Mouse (Mus musculus) thymus, adult 2 months (tissue): ENCODE measurements around the gene Smarcd2. TPM values are rescaled to one million over a fixed set of nuclear protein-coding genes. Genes with fewer than 3 reads are reported as not detected.

ENCODE experiments used
- DNase-seq: peaks from one replicate; pipeline ENCODE4 v3.0.0; 2021
- H3K27ac ChIP-seq: fragments of 200-500 bp; 2 replicates; pipeline ENCODE4 v1.5.1; 2012; ENCODE audit warnings: low read length, control low read depth; ENCODE audit not compliant: control insufficient read depth, insufficient read depth
- H3K27me3 ChIP-seq: fragments of 200-500 bp; 2 replicates; pipeline ENCODE4 v1.6.1; 2012; ENCODE audit warnings: mild to moderate bottlenecking, low read length, moderate library complexity, mixed read lengths; ENCODE audit not compliant: control insufficient read depth, insufficient read depth
- H3K36me3 ChIP-seq: fragments of 200-500 bp; 2 replicates; pipeline ENCODE4 v1.6.1; 2012; ENCODE audit warnings: mild to moderate bottlenecking, low read length, moderate library complexity; ENCODE audit not compliant: control insufficient read depth, insufficient read depth
- H3K4me1 ChIP-seq: fragments of 200-500 bp; replicated peaks from 2 replicates; pipeline ENCODE4 v1.6.1; 2012; ENCODE audit warnings: low read length; ENCODE audit not compliant: control insufficient read depth, insufficient read depth
- H3K4me3 ChIP-seq: fragments of 200-500 bp; 2 replicates; pipeline ENCODE4 v1.5.1; 2012; ENCODE audit warnings: mild to moderate bottlenecking, low read length, control low read depth, moderate library complexity; ENCODE audit not compliant: control insufficient read depth, insufficient read depth
- CTCF ChIP-seq: fragments of 200-500 bp; IDR thresholded peaks from 2 replicates; pipeline ENCODE4 v1.5.1; 2012; ENCODE audit warnings: mild to moderate bottlenecking, control low read depth, low read length, moderate library complexity, borderline replicate concordance; ENCODE audit not compliant: control insufficient read depth, poor library complexity, insufficient read depth; ENCODE audit errors: extremely low read depth
- POLR2A ChIP-seq: fragments of 200-500 bp; IDR thresholded peaks from 2 replicates; pipeline ENCODE4 v1.6.1; 2012; ENCODE audit warnings: mild to moderate bottlenecking, low read length, control low read depth, moderate library complexity; ENCODE audit not compliant: control insufficient read depth, poor library complexity, insufficient read depth; ENCODE audit errors: extremely low read depth
- WGBS: fragments of 180-500 bp; shearing (Covaris S2); methylation state at CpG from one replicate; pipeline ENCODE4 v1.1.7; 2018; 5-methylcytosine and 5-hydroxymethylcytosine counted together
- polyA plus RNA-seq: library from polyadenylated mRNA; depleted of rRNA; stranded (reverse); fragments of >200 nt; gene quantifications from 2 replicates; pipeline ENCODE4 v1.2.3, GENCODE M21; 2012

The Smarcd2 gene
- polyA plus RNA-seq, 1 experiment: 570 TPM

DNA sequence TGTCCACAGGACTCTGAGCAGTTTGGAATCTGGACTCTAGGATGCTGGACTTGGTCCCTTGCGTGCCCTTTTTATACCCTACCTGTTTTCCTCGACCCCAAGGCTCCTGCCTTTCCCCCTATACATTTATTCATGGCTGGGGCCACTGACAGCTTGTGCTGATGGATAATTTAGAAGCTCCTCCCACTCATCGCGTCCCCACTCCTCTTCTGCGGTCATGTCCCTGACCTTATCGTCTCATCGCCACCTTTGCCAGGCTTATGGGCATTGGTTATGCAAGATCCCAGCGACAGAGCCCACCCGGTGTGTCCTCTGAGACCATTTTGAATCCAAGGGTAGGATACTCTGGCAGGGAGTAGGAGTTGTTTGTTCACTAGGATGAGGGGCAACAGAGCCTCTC, 29.0 kb upstream of the Smarcd2 start, which contains the start of gene Gh:
Gh (minus strand) TSS at position 101 of the 400 bp plus-strand sequence.
- no peak for TF ChIP-seq POLR2A
- TF ChIP-seq CTCF: no peak
- no peak for DNase-seq
- H3K27me3 ChIP-seq: no peaks in the 10 kb centered on the region
- H3K4me1 ChIP-seq: peaks cover 9% of the 10 kb centered on the region
- H3K4me3 ChIP-seq: no peak within 1 kb of the TSS
- H3K27ac ChIP-seq: no peak within 1 kb of the TSS
- H3K36me3 ChIP-seq: no peaks in the 10 kb centered on the region
- 91% methylated on average over 9 of the region's 9 CpGs for WGBS

DNA sequence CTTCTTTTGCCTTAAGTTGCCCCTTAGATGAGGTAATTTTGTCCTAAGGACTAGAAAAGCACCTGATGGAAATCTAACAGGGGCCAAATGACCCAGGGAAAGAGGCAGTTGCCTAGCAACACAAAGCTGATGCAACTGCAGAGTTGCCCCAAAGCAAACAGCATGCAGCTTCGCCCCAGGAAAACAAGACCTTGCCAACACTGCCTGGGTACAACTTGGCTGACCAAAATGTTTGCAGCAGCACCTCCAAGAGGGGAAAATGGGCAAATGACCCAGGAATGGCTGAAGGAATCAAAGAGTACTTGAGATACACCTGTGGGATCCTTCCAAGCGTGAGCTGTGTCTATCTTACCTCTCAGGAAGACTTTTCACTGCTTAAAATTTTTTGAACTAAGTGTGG, 19.1 kb upstream of the Smarcd2 start:
- TF ChIP-seq POLR2A (no peak), CTCF (no peak)
- WGBS: 97% methylated on average over 2 of the region's 2 CpGs

DNA sequence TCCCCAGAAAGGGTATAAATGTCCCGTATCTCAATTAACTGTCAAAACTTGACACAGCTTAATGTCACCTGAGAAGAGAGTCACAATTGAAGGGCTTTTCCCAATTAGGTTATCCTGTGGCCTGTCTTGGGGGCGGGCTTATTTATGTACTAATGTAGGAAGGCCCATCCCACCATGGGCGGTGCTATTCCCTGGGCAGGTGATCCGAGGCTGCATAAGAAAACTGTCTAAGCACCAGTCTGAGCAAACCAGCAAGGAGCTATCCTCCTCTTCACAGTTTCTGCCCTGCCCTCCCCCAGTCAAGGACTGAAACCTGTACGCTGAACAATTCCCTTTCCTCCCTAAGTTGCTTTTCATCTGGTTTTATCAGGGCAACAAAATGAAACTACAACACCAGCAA, 17.6 kb upstream of the Smarcd2 start:
- WGBS: 90% methylated on average over 5 of the region's 5 CpGs
- no peak for DNase-seq
- Histone ChIP-seq H3K4me3 (no peak overlapping the region), H3K27ac (no peak overlapping the region), H3K36me3 (no peaks in the 10 kb centered on the region), H3K4me1 (no peaks in the 10 kb centered on the region), H3K27me3 (no peaks in the 10 kb centered on the region)
- TF ChIP-seq CTCF (no peak), POLR2A (no peak)

More for the DNA sequence above, 19.1 kb upstream of the Smarcd2 start:
- Histone ChIP-seq H3K27ac (no peak overlapping the region), H3K36me3 (no peaks in the 10 kb centered on the region), H3K4me3 (no peak overlapping the region), H3K4me1 (no peaks in the 10 kb centered on the region), H3K27me3 (no peaks in the 10 kb centered on the region)
- DNase-seq: no peak

- DNase-seq: peak; percentile 30
- TF ChIP-seq POLR2A (no peak), CTCF (0 out of 2 replicates have a peak, but pooled peaks have one; percentile 18)
- no peak overlapping the region for H3K27ac ChIP-seq
- WGBS: 68% methylated on average over 8 of the region's 8 CpGs
- no peaks in the 10 kb centered on the region for H3K4me1 ChIP-seq
- no peak overlapping the region for H3K4me3 ChIP-seq
- H3K27me3 ChIP-seq: no peaks in the 10 kb centered on the region
- no peaks in the 10 kb centered on the region for H3K36me3 ChIP-seq
Measured at GRCm38 (mm10) chr11:106289369-106289768, 16.6 kb upstream of the Smarcd2 start.

DNA sequence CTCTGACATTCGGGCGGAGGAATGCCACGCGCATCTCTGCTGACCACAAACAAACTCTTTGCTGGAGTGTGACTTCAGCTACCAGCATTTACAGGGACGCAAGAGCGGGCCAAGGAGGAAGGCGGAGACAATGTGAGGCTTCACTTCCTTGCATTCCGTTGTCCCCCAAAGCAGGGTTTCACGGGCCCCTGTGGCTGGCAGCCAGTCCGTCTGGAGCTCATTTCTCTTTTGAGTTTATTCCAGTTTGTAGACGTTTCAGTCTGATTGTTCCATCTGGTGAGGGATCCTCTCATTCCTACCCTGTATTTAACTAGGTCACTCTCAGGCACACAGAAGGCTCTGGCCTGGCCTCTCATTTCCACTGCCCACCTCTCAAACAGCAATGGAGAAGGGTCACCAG, 14.2 kb upstream of the Smarcd2 start:
- TF ChIP-seq CTCF: no peak
- TF ChIP-seq POLR2A: no peak
- Histone ChIP-seq H3K27me3 (no peaks in the 10 kb centered on the region), H3K4me3 (no peak overlapping the region), H3K36me3 (no peaks in the 10 kb centered on the region), H3K27ac (no peak overlapping the region), H3K4me1 (no peaks in the 10 kb centered on the region)
- no peak for DNase-seq
- WGBS: 88% methylated on average over 11 of the region's 11 CpGs

GRCm38 (mm10) chr11:106286206-106286605, 13.4 kb upstream of the Smarcd2 start:
- no peak for TF ChIP-seq CTCF
- TF ChIP-seq POLR2A: no peak
- H3K27me3 ChIP-seq: no peaks in the 10 kb centered on the region
- WGBS: 91% methylated on average over 7 of the region's 7 CpGs

GRCm38 (mm10) chr11:106284126-106284525, 11.4 kb upstream of the Smarcd2 start:
- no peak for DNase-seq
- no peak for TF ChIP-seq CTCF
- TF ChIP-seq POLR2A: no peak
- no peaks in the 10 kb centered on the region for H3K4me1 ChIP-seq
- H3K4me3 ChIP-seq: no peak overlapping the region
- H3K27me3 ChIP-seq: no peaks in the 10 kb centered on the region
- H3K27ac ChIP-seq: no peak overlapping the region
- WGBS: 87% methylated on average over 8 of the region's 8 CpGs
- no peaks in the 10 kb centered on the region for H3K36me3 ChIP-seq

More at GRCm38 (mm10) chr11:106286206-106286605, 13.4 kb upstream of the Smarcd2 start:
- Histone ChIP-seq H3K4me3 (no peak overlapping the region), H3K27ac (no peak overlapping the region), H3K4me1 (no peaks in the 10 kb centered on the region), H3K36me3 (no peaks in the 10 kb centered on the region)
- no peak for DNase-seq

- TF ChIP-seq POLR2A (no peak), CTCF (no peak)
- Histone ChIP-seq H3K4me3 (no peak overlapping the region), H3K27me3 (no peaks in the 10 kb centered on the region), H3K36me3 (no peaks in the 10 kb centered on the region), H3K4me1 (no peaks in the 10 kb centered on the region), H3K27ac (no peak overlapping the region)
- DNase-seq: no peak
- WGBS: 97% methylated on average over 4 of the region's 4 CpGs
Measured at GRCm38 (mm10) chr11:106283371-106283770, 10.6 kb upstream of the Smarcd2 start.
